Mouse (Mus musculus) ES-E14 (cell line): Measurements from ENCODE around the gene Rbpj. TPM values are rescaled to one million over a fixed set of nuclear protein-coding genes. Genes with fewer than 3 reads are reported as not detected.

Experiments
- DNase-seq: peaks from one replicate; pipeline ENCODE4 v3.0.0-alpha.2; 2013; ENCODE audit warnings: low read depth, low spot score
- H3K27ac ChIP-seq: 2 replicates; pipeline ENCODE4 v1.5.1; 2012; ENCODE audit warnings: low read depth, mild to moderate bottlenecking, low read length, moderate library complexity, mixed read lengths; ENCODE audit not compliant: poor library complexity, insufficient read depth, severe bottlenecking
- H3K36me3 ChIP-seq: 2 replicates; pipeline ENCODE4 v1.6.1; 2012; ENCODE audit warnings: mild to moderate bottlenecking, low read length, moderate library complexity, mixed read lengths; ENCODE audit not compliant: control insufficient read depth, poor library complexity, insufficient read depth, severe bottlenecking
- H3K4me1 ChIP-seq, 2 experiments: fragments of 150-350 bp in 1 of 2; sonication (generic) in 1 of 2; 2 replicates each; pipeline ENCODE4 v1.6.1; 2012; ENCODE audit warnings: low read length in 2 of 2, mild to moderate bottlenecking in 1 of 2, mixed read lengths in 1 of 2; ENCODE audit not compliant: control insufficient read depth in 2 of 2, insufficient read depth in 2 of 2, poor library complexity in 1 of 2
- H3K4me3 ChIP-seq, 2 experiments: fragments of 150-350 bp in 1 of 2; sonication (generic) in 1 of 2; 2 replicates each; pipeline ENCODE4 v1.5.1; 2012; ENCODE audit warnings: low read length in 2 of 2, low read depth in 1 of 2, mild to moderate bottlenecking in 1 of 2, mixed read lengths in 1 of 2; ENCODE audit not compliant: insufficient read depth in 1 of 2, poor library complexity in 1 of 2, severe bottlenecking in 1 of 2
- H3K9ac ChIP-seq: 2 replicates; pipeline ENCODE4 v1.6.1; 2012; ENCODE audit warnings: low read depth, mild to moderate bottlenecking, low read length, mixed read lengths; ENCODE audit not compliant: poor library complexity, insufficient read depth, severe bottlenecking
- H3K9me3 ChIP-seq: fragments of 150-350 bp; sonication (generic); 2 replicates; pipeline ENCODE4 v1.6.1; 2012; ENCODE audit warnings: low read depth, mild to moderate bottlenecking, low read length; ENCODE audit not compliant: control insufficient read depth, insufficient read depth
- CHD2 ChIP-seq: IDR thresholded peaks from 2 replicates; pipeline ENCODE4 v1.6.1; 2014; ENCODE audit warnings: mild to moderate bottlenecking, low read depth, low read length, inconsistent platforms
- HCFC1 ChIP-seq: IDR thresholded peaks from 2 replicates; pipeline ENCODE4 v1.6.1; 2012; ENCODE audit warnings: low read length, inconsistent platforms, borderline replicate concordance; ENCODE audit not compliant: insufficient read depth
- MAFK ChIP-seq: IDR thresholded peaks from 2 replicates; pipeline ENCODE4 v1.6.1; 2014; ENCODE audit warnings: mild to moderate bottlenecking, low read depth, low read length, inconsistent platforms; ENCODE audit not compliant: insufficient read depth
- ZC3H11A ChIP-seq: IDR thresholded peaks from 2 replicates; pipeline ENCODE4 v1.6.1; 2012; ENCODE audit warnings: low read depth, mild to moderate bottlenecking, inconsistent platforms, low read length, borderline replicate concordance
- ZNF384 ChIP-seq: IDR thresholded peaks from 2 replicates; pipeline ENCODE4 v1.6.1; 2012; ENCODE audit warnings: low read depth, low read length, inconsistent platforms
- in situ Hi-C, 2 experiments: fragments of 600-800 bp; cut with MboI; formaldehyde crosslinking; loops; one replicate each; pipeline ENCODE4 v1.15.1; 2025; ENCODE audit warnings: low sequenced_read_pairs in 2 of 2, inconsistent platforms in 1 of 2; ENCODE audit not compliant: unreplicated experiment in 2 of 2
- total RNA-seq: library from RNA; depleted of rRNA; stranded (reverse); fragments of 300-350 nt; gene quantifications from 2 replicates; pipeline ENCODE4 v1.2.3, GENCODE M21; 2012

Gene Rbpj
- total RNA-seq, 1 experiment = 159 TPM

GRCm38 (mm10) chr5:53588421-53589171 lies 122.6 kb downstream of the Rbpj start:
- no peaks in the 10 kb centered on the region for H3K9me3 ChIP-seq
- peaks cover 6 to 12% of the 10 kb centered on the region in 2 experiments; a peak in 3 of 4 replicates for H3K4me1 ChIP-seq
- no peak for DNase-seq
- no peaks in the 10 kb centered on the region; the same call in 1 of the 2 replicates for H3K36me3 ChIP-seq
- in situ Hi-C loops = no loop called here
- H3K4me3 ChIP-seq = peak overlapping the region; percentile 74 to 94
- peak overlapping the region; percentile 95 for H3K27ac ChIP-seq
- TF ChIP-seq MAFK (no peak), HCFC1 (0 out of 2 replicates have a peak, but pooled peaks have one; percentile 6)
- peak overlapping the region; percentile 84 for H3K9ac ChIP-seq

GRCm38 (mm10) chr5:53589172-53589960 lies 123.4 kb downstream of the Rbpj start:
- peak; percentile 90 for DNase-seq
- no peaks in the 10 kb centered on the region for H3K36me3 ChIP-seq
- in situ Hi-C loops = no loop called here
- H3K9ac ChIP-seq = peak overlapping the region; percentile 93
- peak overlapping the region; percentile 97 for H3K27ac ChIP-seq
- peak overlapping the region; percentile 74 to 94 for H3K4me3 ChIP-seq
- no peaks in the 10 kb centered on the region for H3K9me3 ChIP-seq
- peaks cover 6 to 12% of the 10 kb centered on the region in 2 experiments; a peak in 3 of 4 replicates for H3K4me1 ChIP-seq
- peak; percentile 95 for TF ChIP-seq CHD2
- no peak for TF ChIP-seq ZC3H11A
- no peak for TF ChIP-seq HCFC1
- TF ChIP-seq MAFK = no peak
- TF ChIP-seq ZNF384 = no peak

DNA sequence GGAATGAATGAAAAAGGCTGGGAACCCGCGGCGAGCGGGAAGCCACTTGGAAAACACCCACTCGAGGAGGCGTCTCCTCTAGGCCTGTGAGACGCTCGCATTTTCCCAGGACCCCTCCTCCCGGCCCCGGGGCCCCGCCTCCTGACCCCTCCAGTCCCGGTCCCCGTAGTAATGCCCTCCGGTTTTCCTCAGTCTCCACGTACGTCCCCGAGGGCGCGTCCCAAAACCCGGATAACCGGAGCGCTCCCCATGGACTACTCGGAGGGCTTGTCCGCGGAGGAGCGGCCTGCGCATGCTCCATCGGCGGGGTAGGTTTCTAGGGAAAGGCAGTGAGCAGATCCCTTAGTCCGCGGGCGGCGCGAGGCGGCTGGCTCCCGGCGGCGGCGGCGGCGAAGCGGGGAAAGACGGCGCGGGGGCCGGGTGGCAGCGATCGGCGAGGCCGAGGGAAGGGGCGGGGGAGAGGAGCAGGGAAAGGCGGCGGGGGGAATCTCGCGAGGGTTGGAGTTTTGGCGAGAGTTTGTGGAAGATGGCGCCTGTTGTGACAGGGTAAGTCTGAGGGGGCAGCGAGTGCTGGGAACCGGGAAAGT lies 124.3 kb downstream of the Rbpj start:
- Histone ChIP-seq H3K4me3 (peak overlapping the region; percentile 74 to 94), H3K9ac (peak overlapping the region; percentile 93), H3K27ac (peak overlapping the region; percentile 97), H3K36me3 (no peaks in the 10 kb centered on the region), H3K4me1 (peaks cover 6 to 15% of the 10 kb centered on the region in 2 experiments; a peak in 3 of 4 replicates), H3K9me3 (no peaks in the 10 kb centered on the region)
- peak; percentile 90 for DNase-seq
- in situ Hi-C loops = loop anchor here in 1 of 2 experiments (10.0 kb wide), 1 partner anchor 235 kb away; no protein-coding TSS in a partner anchor
- TF ChIP-seq ZC3H11A (no peak), MAFK (no peak), CHD2 (peak; percentile 89), ZNF384 (no peak), HCFC1 (peak; percentile 73; the same call in 1 of the 2 replicates)

DNA sequence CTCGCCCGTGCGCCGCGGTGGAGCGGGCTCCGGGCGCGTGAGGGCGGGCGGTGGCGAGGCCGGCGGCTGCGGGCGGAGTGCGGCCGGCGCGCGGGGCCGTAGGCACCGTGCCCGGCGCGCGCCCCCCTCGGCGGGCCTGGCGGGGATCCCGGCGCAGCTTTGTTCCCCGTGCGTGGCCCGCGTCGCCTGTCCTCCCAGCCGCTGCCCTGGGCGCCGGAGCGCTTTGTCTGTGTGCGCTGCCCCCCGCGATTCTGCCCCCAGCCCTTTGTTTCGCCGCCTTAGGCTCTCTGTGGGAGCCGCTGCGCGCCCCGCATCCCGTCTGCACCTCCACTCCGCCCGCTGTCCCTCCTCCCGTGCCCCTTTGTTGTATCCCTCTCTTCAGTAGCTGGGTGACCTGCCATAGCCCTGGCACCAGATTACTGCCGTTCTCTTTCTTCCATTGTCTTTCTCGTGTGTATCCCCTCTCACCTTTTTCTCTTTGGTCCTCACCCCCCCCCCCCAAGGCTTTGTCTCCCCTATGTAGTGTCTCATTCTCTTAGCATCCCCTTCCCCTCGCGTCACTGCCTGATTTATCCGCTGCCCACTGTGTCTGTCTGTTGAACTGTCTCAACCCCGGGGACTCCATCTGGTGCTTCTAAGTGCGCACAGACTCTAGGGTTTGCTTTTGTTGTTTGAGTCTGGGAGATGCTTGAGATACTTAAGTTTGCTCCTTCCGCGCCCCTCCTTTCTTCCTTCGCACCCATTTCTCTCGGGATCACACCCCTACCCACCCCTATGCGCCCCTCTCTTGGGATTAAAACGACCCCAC lies 125.1 kb downstream of the Rbpj start:
- in situ Hi-C loops = loop anchor here in 1 of 2 experiments (10.0 kb wide), 1 partner anchor 236 kb away; no protein-coding TSS in a partner anchor
- peak overlapping the region; percentile 85 to 94 for H3K4me3 ChIP-seq
- DNase-seq = no peak
- H3K4me1 ChIP-seq = peaks cover 6 to 13% of the 10 kb centered on the region in 2 experiments; a peak in 3 of 4 replicates
- no peaks in the 10 kb centered on the region for H3K36me3 ChIP-seq
- TF ChIP-seq ZC3H11A (no peak), ZNF384 (no peak), HCFC1 (no peak), CHD2 (no peak), MAFK (no peak)
- no peaks in the 10 kb centered on the region for H3K9me3 ChIP-seq
- H3K27ac ChIP-seq = peak overlapping the region; percentile 97
- peak overlapping the region; percentile 93 for H3K9ac ChIP-seq
